ENCODE assay signal across 9 mouse cellular contexts in genomic region chr17:75179001-75179400, GRCm38 (mm10).
DNase-seq lines count a peak whose midpoint lies in the region; ATAC-seq and TF ChIP-seq lines count a peak whose summit lies in the region.
"Had no signal": no experiment of that assay in that cellular context is flagged by ENCODE, and none has a peak within 500 bp of the region (broad histone marks: within the 10 kb centered on the region; RNA-seq: fewer than 3 reads in every experiment).

No protein-coding gene starts in this region.

- H3K4me2 ChIP-seq in limb, embryonic 12.5 days: peak overlapping the region; percentile 50
- peak overlapping the region; percentile 55 for H3K4me2 ChIP-seq in embryonic facial prominence, embryonic 14.5 days (ENCODE audit: low read depth, low read length)
- H3K4me2 ChIP-seq in myocyte (ENCODE audit: low read depth): peak overlapping the region; percentile 83

- 65% methylated on average over 8 of the region's 8 CpGs for WGBS in heart, embryonic 10.5 days
- 29% methylated on average over 8 of the region's 8 CpGs for WGBS in limb, embryonic 12.5 days
- 61% methylated on average over 8 of the region's 8 CpGs for WGBS in limb, embryonic 10.5 days
- 23% methylated on average over 8 of the region's 8 CpGs for WGBS in embryonic facial prominence, embryonic 14.5 days

- H3K9me3 ChIP-seq in heart, embryonic 10.5 days: no peaks in the 10 kb centered on the region
- H3K9me3 ChIP-seq in limb, embryonic 12.5 days: no peaks in the 10 kb centered on the region
- H3K9me3 ChIP-seq in limb, embryonic 10.5 days (replicated peaks): no peaks in the 10 kb centered on the region
- H3K9me3 ChIP-seq in embryonic facial prominence, embryonic 14.5 days (ENCODE audit: control insufficient read depth, low read length): no peaks in the 10 kb centered on the region

- no peak for ATAC-seq in limb, embryonic 12.5 days (ENCODE audit: insufficient number of reproducible peaks, insufficient read depth, low FRiP score, low TSS enrichment, low read depth)
- no peak for ATAC-seq in embryonic facial prominence, embryonic 14.5 days (ENCODE audit: low read depth)

- H3K27ac ChIP-seq in heart, embryonic 10.5 days: no peak overlapping the region
- no peak overlapping the region for H3K27ac ChIP-seq in limb, embryonic 12.5 days
- H3K27ac ChIP-seq in limb, embryonic 10.5 days: no peak overlapping the region
- H3K27ac ChIP-seq in embryonic facial prominence, embryonic 14.5 days (replicated peaks; ENCODE audit: low read depth, low read length): peak overlapping the region; percentile 74

- no peaks in the 10 kb centered on the region for H3K27me3 ChIP-seq in heart, embryonic 10.5 days (ENCODE audit: insufficient read depth, poor library complexity, severe bottlenecking)
- no peaks in the 10 kb centered on the region for H3K27me3 ChIP-seq in limb, embryonic 12.5 days
- H3K27me3 ChIP-seq in limb, embryonic 10.5 days (ENCODE audit: low read depth, poor library complexity, severe bottlenecking): no peaks in the 10 kb centered on the region
- no peaks in the 10 kb centered on the region for H3K27me3 ChIP-seq in embryonic facial prominence, embryonic 14.5 days (replicated peaks; ENCODE audit: control insufficient read depth, insufficient read depth, low read length)
- no peaks in the 10 kb centered on the region for H3K27me3 ChIP-seq in myocyte (ENCODE audit: control insufficient read depth, insufficient read depth, insufficient read length)

- DNase-seq in heart, adult 11 months: peak; percentile 73
- DNase-seq in heart, embryonic 10.5 days (ENCODE audit: low spot score): no peak
- no peak for DNase-seq in limb, embryonic 10.5 days (ENCODE audit: low spot score)
- DNase-seq in embryonic facial prominence, embryonic 14.5 days (ENCODE audit: low spot score): no peak
- no peak for DNase-seq in cerebellum, postnatal 14 days
- no peak for DNase-seq in adrenal gland, adult 8-10 months
- DNase-seq: B cell, adult 2 months had no signal

- H3K79me2 ChIP-seq in myocyte (ENCODE audit: control insufficient read depth, insufficient read depth): peaks cover 18% of the 10 kb centered on the region

- no peaks in the 10 kb centered on the region for H3K36me3 ChIP-seq in heart, embryonic 10.5 days
- H3K36me3 ChIP-seq in limb, embryonic 12.5 days: no peaks in the 10 kb centered on the region
- H3K36me3 ChIP-seq in limb, embryonic 10.5 days: no peaks in the 10 kb centered on the region
- H3K36me3 ChIP-seq in embryonic facial prominence, embryonic 14.5 days (ENCODE audit: control insufficient read depth, insufficient read depth, low read length): no peaks in the 10 kb centered on the region
- no peaks in the 10 kb centered on the region for H3K36me3 ChIP-seq in myocyte (ENCODE audit: control insufficient read depth, insufficient read depth)

- H3ac ChIP-seq in myocyte (ENCODE audit: control insufficient read depth, insufficient read length): no peak overlapping the region

- peaks cover 19% of the 10 kb centered on the region for H3K4me1 ChIP-seq in heart, embryonic 10.5 days
- H3K4me1 ChIP-seq in limb, embryonic 12.5 days (replicated peaks): peaks cover 52% of the 10 kb centered on the region
- peaks cover 34% of the 10 kb centered on the region for H3K4me1 ChIP-seq in limb, embryonic 10.5 days
- H3K4me1 ChIP-seq in embryonic facial prominence, embryonic 14.5 days (ENCODE audit: control insufficient read depth, insufficient read depth, low read length): peaks cover 28% of the 10 kb centered on the region

- H3K4me3 ChIP-seq in heart, embryonic 10.5 days: no peak overlapping the region
- no peak overlapping the region for H3K4me3 ChIP-seq in limb, embryonic 12.5 days (replicated peaks)
- H3K4me3 ChIP-seq in limb, embryonic 10.5 days: no peak overlapping the region
- peak overlapping the region; percentile 30 for H3K4me3 ChIP-seq in embryonic facial prominence, embryonic 14.5 days (ENCODE audit: low read depth, low read length)
- peak overlapping the region; percentile 36 for H3K4me3 ChIP-seq in myocyte

- no peak overlapping the region for H3K9ac ChIP-seq in limb, embryonic 12.5 days (replicated peaks)
- H3K9ac ChIP-seq in embryonic facial prominence, embryonic 14.5 days (ENCODE audit: low read depth, low read length): peak overlapping the region; percentile 51

- TF ChIP-seq POLR2A in myocyte (IDR thresholded peaks at IDR 0.05; ENCODE audit: insufficient read length, low read depth): no peak

TF ChIP-seq in myocyte, 11 proteins besides CTCF, POLR2A, EP300 and RAD21:
- TF ChIP-seq SRF (IDR thresholded peaks at IDR 0.05; ENCODE audit: control insufficient read depth, insufficient read length, low read depth): no peak
- no peak for TF ChIP-seq MYOG (IDR thresholded peaks at IDR 0.05; ENCODE audit: control insufficient read depth in 1 of 3, insufficient read depth in 1 of 3, insufficient read length in 2 of 3, low read depth in 2 of 3)
- TF ChIP-seq E2F4 (IDR thresholded peaks at IDR 0.05; ENCODE audit: insufficient read depth): no peak
- TF ChIP-seq MAX (IDR thresholded peaks at IDR 0.05; ENCODE audit: low read depth): no peak
- no peak for TF ChIP-seq MYOD1 (IDR thresholded peaks at IDR 0.05; ENCODE audit: control insufficient read depth in 1 of 3, insufficient read length in 2 of 3, low read depth in 2 of 3)
- TF ChIP-seq CEBPB (IDR thresholded peaks at IDR 0.05; ENCODE audit: insufficient read depth, poor library complexity, severe bottlenecking): no peak
- TF ChIP-seq TCF12 (IDR thresholded peaks at IDR 0.05; ENCODE audit: insufficient read depth, poor library complexity, severe bottlenecking): no peak
- TF ChIP-seq USF1 (IDR thresholded peaks at IDR 0.05; ENCODE audit: low read depth): no peak
- TF ChIP-seq TCF3 (IDR thresholded peaks at IDR 0.05; ENCODE audit: insufficient read length, low read depth): no peak
- TF ChIP-seq POLR2AphosphoS2 (IDR thresholded peaks at IDR 0.05; ENCODE audit: insufficient read length, low read depth): no peak
- no peak for TF ChIP-seq REST (IDR thresholded peaks at IDR 0.05; ENCODE audit: insufficient read depth, insufficient read length)

Comparison
In these comparisons a context has a peak if more than half of its experiments do, and no peak if none do; other contexts are left out.
1. H3K4me3 ChIP-seq: peak in embryonic facial prominence, embryonic 14.5 days (single experiment) and myocyte (single experiment); none in heart, embryonic 10.5 days (single experiment), limb, embryonic 12.5 days (single experiment) and limb, embryonic 10.5 days (single experiment).
2. Peak in every context shown above with its lines, with median percentiles within 50 percentile points of each other: H3K4me2 ChIP-seq.